Mouse (Mus musculus): ENCODE results near the gene Nup205.
A peak's percentile ranks its signal among the peaks of the same experiment; 100 is the strongest.
"Not testable (repeated sequence)": the region's sequence is repeated elsewhere in the genome, so short reads cannot be mapped to it uniquely, and the experiment has no call there.

Nup205 gene

DNA sequence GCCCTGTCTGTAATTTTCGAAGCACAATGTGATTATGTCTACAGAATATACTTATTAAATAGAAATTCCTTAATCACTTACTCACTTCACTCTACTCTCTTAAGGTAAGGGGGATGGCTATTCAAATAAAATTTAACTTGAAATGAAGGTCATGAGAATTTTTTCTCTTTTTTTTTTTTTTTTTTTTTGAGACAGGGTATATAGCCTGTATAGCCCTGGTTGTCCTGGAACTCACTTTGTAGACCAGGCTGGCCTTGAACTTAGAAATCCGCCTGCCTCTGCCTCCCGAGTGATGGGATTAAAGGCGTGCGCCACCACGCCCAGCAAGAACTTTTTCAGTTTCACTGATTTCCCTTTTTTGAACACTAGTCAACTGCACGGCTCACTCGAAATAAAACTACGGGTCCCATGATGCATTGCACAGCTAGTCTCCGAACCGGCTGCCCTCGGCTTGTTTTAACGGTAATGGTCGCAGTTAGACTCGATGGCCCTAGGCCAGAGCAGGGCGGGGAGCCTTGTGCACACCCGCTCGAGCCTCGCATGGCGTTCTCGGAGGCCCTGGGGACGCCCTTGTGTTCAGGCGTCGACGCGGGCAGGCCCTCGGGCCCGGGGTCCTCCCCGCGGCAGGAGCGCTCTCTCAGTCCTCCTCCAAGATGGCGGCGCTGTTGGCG, at the start of gene Nup205:
Gene Nup205 (plus strand): TSS at position 443 of the 671 bp plus-strand sequence.
- peak; percentile 33 for DNase-seq (ENCODE audit: low spot score)

DNA sequence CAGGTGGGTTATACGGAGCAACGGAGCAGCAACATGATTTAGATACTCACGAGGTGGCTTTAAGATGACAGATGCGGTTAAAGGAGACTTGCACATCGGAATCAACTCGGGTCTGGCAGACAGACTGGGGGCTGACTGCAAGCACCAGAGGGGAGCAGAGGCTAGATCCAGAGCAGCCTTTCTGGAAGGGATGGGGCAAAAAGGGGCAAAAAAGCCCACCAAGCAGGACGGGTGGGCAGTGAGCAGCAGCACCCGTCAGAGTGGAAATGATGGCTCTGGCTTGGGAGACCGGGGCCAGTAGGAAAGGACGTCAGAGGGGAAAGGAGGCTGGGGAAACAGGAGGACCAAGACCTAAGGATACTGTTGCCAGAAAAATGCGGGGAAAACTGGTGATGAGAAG, 44.4 kb upstream of the Nup205 start:
- DNase-seq (ENCODE audit: low spot score) = no peak

DNA sequence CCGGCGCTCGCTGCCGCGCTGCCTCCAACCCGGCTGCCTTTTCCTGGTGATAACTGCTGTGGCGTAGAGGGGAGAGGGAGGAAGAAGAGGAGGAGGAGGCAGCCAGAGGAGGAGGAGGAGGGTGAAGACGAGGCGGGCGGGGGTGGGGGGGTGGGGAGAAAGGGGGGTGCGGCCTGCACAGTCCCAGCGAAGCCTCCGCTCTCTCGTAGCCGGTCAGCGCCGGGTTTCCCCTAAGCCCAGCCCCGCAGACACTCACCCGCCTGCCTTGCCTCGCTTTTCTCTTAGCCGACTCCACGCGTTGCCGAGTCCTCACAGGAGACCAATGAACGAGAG, 44.0 kb upstream of the Nup205 start:
- DNase-seq (ENCODE audit: low spot score) = no peak

DNA sequence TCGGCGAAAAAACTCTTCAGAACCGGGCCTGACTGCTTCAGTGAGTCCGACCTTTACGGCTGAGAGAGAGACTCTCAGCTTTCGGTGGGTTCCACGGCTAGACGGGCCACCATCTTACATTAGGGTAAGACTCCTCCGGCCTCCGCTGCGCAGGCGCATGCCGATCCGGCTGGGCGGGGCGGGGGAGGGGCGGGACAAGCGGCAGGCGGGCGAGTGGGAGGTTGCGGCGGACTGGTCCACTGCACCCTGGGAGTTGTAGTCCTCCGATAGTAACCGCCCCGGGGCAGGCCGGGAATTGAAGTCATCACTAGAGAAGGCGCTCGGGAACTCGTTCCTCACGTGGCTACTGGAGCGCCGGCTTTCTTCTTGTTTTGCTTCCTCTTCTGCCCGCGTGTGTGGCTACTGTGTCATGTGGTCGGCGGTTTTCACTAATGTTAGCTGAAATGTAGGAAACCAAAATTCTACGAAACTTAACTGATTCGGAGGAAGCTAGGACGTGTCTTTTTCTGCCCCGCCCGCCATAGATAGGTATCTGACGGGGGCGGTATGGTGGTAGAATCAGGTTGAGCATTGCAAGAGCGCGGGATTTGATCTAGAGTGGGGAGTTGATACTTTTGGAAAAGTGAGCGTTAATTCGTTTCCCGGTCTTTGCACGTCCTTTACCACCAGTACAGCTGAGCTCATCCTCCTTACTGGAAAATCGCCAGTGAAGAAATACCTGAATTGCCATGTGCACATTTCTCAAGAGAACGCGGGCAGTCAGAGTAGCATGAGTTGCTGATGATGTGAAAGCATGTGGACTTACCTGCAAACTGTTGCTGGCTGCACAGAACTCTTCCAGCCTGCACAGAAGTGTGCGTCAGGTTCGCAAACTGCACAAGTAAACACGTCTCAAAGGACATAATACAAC, 43.4 kb upstream of the Nup205 start, which contains the start of gene Cnot4:
Gene Cnot4 (minus strand): TSS at position 146 of the 910 bp plus-strand sequence.
- DNase-seq (ENCODE audit: low spot score) = peak; percentile 96

DNA sequence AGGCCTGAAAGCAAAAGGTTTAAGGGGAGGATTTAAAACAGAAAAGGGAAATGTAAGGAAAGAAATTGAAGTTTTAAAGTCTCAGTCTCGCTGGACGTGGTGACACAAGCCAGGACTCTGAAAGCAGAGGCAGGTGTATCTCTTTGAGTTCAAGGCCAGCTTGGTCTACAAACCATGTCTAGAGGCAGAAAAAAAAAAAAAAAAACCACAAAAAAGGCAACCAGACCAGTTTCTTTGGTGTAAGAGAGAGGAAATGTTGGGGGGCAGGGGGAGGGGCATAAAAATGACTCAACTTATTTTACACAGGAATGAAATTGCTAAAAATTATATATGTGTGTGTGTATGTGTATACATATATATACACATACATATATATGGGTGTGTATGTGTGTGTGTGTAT, 42.4 kb upstream of the Nup205 start:
- DNase-seq (ENCODE audit: low spot score) = no peak

DNA sequence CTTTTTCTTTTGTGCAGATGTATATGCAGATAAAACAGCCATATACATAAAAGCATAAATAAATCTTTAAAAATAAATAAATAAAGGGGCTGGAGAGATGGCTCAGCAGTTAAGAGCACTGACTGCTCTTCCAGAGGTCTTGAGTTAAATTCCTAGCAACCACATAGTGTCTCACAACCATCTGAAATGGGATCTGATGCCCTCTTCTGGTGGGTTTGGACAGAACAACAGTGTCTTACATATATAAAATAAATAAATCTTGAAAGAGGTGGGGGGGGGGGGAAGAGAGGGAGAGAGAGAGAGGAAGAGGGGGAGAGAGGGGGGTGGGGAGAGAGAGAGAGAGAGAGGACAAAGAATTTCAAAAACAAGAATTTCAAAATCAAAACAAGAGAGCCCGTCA, 36.9 kb upstream of the Nup205 start:
- no peak for DNase-seq (ENCODE audit: low spot score)

DNA sequence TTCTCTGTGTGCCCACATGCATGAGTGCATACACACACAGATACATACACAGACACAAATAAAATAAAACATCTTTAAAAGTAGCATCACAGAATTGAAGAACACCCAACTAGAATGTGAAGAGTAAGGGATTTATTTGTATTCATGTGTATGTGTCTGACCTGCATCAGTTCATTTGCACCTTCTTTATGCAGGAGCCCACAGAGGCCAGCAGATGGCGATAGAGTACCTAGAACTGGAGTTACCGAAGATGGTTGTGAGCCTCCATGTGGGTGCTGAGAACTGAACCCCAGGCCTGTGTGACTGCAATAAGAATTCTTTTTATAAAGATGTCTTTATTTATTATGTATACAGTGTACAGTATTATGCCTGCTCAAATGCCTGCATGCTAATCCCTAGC, 31.7 kb upstream of the Nup205 start:
- DNase-seq (ENCODE audit: low spot score) = no peak

DNA sequence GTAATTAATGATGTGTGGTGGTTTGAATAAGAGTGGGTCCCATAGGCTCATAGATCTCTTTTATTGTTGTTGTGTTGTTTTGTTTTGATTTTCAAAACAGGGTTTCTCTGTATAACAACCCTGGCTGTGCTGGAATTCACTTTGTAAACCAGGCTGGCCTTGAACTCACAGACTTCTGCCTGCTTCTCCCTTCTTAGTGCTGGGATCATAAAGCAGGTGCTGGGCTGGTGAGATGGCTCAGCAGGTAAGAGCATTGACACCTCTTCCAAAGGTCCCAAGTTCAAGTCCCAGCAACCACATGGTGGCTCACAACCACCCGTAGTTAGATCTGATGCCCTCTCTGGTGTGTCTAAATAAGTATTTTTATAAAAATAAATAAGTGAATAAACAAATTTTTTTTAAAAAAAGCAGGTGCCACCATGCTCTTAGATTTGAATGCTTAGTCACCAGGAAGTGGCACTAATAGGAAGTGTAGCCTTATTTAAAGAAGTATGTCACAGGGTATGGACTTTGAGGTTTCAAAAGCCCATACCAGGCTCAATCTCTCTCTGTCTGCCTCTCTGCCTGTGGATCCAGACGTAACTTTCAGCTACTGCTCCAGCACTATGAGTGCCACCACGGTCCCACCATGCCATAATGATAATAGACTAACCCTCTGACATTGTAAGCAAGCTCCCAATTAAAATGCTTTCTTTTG, 29.3 kb upstream of the Nup205 start:
- DNase-seq (ENCODE audit: low spot score) = no peak

DNA sequence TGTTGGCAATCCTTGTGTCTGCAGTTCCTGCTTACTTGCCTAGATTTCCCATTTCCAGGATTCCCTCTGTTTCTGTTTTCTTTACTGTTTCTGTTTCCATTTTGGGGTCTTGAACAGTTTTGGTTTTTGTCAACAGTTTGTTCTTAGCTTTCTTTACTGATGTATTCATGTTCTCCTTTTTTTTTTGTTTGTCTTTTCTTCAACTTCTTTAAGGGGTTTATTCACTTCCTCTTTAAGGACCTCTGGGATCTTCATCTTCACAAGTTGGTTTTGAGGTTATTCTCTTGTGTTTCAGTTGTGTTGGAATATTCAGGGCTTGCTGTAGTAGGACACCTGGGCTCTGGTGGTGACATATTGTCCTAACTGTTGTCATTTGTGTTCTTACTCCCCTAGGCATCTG, 22.7 kb upstream of the Nup205 start:
- DNase-seq (ENCODE audit: low spot score) = no peak

DNA sequence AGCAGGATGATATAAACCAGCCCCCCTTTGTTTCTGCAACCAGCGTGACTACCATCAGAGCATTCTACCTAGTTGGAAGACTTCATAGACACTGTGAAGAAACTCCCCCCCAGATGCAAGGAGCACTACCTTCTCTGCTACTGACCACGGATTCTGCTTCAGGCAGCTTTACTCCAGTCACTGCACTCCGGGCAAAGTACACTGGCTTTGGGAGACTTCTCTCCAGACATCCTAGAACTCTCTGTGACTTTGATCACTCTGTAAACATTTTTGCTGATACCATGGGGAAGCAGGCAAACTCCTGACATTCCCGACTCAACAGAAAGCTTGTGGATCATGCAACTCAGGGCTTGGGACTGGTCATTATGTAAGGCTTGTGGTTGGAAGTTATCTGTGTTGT, 8.0 kb upstream of the Nup205 start:
- no peak for DNase-seq (ENCODE audit: low spot score)

DNA sequence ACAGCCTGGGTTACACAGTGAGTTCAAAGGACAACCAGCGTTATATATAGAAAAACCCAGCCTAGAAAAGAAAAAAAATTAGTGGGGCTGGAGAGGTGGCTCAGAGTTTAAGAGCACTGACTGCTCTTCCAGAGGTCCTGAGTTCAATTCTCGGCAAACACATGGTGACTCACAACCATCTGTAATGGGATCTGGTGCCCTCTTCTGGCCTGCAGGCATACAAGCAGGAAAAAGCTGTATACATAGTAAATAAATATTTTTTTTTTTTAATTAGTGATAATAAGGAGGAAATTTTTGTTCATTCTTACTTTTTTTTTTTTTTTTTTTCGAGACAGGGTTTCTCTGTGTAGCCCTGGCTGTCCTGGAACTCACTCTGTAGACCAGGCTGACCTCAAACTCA, 5.2 kb upstream of the Nup205 start:
- not testable (repeated sequence) for DNase-seq (ENCODE audit: low spot score)

DNA sequence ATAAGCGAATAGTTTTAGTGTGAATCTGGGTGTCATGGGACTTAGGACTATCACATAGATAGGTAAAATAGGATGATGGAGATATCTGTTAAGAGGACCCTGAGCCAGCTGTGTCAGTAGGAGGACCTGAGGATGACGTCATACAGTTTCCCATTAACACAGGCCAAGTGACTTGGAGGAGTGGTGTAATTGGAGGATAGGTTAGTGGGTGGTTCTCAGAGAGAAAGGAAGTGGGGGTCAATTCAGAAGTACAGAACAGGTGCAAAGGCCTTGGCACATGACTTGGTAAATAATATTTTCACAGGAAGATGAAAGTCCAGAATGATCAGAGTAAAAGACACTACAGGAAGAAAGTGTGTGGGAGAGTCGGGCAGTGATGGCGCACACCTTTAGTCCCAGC, 4.0 kb upstream of the Nup205 start:
- no peak for DNase-seq (ENCODE audit: low spot score)

DNA sequence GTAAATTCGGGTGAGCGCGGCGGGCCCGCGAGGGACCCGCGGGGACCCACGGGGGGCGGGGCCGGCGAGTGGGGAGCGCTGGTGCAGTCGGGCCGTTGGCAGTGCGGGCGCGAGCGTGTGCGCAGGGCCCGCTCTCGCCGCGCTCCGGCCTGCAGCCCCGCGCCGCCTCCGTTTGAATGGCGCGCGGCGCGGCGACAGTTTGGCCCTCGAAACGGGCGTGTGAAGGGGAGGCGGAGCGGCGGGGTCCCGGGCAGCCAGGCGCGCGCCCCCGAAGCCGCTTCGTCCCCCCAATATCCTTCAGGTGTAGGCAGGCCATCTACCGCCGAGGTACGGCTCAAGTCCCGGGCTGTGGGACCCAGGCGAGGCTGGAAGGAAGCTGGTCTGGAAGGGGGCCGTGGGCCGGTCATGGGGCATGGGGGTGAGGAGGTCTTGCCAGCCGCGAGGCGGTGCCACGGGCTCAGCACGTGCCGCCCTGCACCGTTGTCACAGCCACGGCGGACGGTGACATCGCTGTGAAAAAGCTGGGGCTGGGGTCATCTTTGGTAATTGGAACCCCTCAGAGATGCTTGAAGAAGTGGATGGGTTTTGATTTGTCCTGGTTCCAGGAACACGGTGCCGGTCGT, 540 bp downstream of the Nup205 start:
- no peak for DNase-seq (ENCODE audit: low spot score)

DNA sequence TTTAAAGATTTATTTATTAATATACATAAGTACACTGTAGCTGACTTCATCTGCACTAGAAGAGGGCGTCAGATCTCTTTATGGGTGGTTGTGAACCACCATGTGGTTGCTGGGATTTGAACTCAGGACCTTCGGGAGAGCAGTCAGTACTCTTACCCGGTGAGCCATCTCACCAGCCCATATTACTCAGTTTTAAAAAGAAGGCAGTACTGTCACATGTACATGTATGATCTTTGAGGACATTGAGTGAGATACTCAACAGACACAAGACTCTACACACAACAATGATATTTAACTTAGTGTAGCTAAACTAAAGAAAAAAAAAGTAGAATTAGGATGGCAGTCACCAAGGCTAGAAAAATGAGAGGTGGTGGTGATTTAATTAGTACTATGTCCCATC, 2.1 kb downstream of the Nup205 start:
- not testable (repeated sequence) for DNase-seq (ENCODE audit: low spot score)

DNA sequence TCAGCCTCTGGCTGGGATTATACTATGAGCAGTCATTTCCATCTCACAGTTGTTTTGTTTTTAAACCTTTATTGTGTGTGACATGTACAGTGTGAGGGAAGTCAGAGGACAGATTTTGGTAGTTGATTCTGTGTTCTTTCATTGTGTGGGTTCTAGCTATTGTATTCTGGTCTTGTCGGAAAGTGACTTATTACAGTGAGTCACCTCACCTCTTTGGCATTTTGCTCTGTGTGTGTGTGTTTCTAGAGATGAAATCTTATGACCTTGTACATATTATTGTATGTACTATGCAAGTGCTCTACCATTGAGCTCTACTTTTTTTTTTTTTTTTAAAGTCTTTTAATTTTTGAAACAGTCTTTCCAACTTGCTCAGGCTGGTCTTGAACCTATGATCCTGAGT, 7.6 kb downstream of the Nup205 start:
- DNase-seq (ENCODE audit: low spot score) = no peak

DNA sequence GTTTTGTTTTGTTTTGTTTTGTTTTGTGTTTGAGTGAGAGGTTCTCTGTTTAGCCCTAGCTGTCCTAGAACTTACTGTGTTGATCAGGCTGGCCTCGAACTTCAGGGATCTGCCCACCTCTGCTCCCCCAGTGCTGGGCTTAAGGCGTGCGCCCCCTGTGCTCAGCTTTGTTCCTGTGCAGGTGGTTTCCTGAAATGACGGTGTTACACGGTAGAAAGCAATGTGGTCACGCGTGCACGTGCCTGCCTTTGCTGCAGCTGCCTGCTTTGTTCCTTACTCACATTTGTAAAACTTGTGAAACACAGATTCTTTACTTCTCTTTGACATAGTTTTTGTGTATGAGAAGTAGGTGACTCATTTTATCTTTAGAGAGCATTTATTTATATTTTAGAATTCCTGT, 14.0 kb downstream of the Nup205 start:
- no peak for DNase-seq (ENCODE audit: low spot score)

DNA sequence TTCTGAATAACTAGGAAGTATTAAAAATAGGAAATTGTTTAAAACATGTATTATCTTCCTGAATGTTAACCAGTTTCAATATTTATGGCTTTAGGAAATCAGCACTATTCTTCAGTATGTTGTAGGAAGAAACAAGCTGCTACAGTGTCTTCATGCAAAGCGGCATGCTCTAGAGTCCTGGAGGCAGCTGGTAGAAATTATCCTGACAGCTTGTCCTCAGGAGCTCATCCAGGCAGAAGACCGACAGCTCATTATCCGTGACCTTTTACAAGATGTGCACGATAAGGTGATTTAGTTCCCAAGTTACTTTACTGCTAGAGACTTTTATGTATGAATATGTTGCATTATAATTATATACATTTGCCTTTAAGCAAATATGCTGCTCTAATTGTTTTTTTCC, 48.5 kb downstream of the Nup205 start:
- no peak for DNase-seq (ENCODE audit: low spot score)

DNA sequence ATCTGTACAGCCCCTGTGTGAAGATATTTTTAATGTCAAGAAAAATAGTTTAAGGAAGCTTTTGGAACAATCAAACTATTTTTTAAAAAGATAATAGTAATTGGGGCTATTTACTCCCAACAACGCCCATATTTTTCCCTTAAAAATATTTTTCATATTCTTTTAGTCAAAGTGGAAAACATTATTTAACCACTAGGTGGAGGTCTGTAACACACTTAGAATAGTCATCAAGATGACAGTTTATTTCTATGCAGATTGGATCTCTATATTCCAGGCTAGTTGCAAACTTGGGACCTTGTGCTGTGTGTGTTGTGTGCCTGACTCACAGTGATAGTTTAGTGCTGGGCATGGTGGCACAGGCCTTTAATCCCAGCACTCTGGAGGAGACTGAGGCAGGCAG, 52.2 kb downstream of the Nup205 start:
- DNase-seq (ENCODE audit: low spot score) = no peak

DNA sequence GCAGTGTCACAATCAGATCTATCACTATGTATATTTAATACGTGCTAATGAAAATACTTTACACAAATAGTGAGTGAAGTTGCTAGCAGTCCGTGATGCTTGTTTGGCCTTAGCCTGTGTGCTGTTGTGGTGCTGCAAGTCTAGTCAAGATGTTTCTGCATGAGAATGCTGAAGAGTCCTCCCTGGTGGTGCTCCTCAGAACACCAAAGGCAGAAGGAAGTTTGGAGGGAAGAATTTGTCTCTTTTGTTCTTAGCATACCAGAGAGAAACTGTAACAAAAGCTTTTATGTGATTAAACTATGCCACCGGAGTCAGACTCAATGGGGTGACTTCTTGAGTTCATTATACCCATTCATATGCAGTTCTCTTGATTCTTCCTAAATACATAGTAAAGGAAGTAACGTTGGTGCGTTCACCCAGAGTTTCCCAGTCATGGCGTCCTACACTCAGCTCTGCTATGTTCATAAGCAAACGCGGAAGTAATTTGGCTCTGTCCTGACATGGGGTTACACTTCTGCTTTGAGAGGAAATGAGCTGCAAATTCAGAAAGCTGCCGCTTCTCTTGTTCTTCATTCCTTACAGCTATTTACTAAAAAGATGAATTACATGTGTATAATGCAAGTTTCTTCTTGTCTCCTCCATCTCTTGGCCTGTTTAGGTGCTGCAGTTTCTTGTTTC, 59.0 kb downstream of the Nup205 start:
- no peak for DNase-seq (ENCODE audit: low spot score)

DNA sequence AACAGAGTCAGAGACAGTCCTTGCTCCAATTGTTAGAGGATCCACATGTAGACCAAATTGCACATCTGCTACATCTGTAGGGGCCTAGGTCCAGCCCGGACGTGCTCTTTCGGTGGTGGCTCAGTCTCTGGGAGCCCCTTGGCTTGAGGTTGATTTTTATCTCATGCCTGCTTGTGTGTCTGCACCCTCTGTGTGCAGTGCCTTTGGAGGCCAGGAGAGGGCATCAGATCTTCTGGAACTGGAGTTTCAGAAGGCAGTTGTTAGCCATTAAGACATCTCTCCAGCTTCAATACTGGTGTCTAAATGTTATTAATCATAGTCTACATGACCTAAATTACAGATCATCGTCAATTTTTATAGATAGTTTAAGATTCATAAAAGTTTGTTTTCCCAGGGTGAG, 66.0 kb downstream of the Nup205 start:
- no peak for DNase-seq (ENCODE audit: low spot score)

DNA sequence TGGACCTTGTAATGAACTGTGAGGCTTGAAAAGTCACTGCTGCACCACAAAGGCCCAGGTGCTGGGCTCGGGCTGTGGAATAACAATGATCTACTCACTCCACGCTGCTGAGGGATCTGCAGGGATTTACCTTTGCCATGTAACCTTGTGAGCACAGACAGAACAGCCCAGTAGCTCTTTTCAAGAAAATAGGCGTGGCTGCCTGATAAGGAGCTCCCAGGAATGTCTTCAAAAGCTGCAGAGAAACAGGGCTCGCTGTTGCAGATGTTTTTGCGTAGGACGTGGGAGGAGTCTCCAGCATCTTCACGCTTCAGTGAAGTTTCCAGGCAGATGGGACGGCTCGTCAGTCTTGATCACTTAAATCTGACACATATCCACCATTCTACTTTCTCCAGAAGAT, 66.8 kb downstream of the Nup205 start:
- no peak for DNase-seq (ENCODE audit: low spot score)

DNA sequence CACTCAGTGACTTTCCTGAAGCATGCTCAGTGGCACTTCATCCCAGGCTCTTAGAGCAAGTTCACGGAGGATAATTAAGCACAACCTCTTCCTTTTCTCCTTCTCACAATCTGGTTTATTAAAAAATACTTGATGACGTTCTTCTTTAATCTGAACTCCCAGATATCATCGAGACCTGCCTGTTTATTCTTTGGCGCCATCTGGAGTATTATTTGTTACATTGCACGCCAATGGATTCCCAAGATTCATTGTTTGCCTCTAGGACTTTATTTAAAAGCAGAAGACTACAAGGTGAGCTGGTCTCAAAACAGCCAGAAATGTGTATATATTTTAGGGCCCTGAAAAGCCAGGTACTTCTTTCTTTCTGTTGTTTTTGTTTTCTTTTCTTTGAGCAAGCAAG, 67.9 kb downstream of the Nup205 start:
- no peak for DNase-seq (ENCODE audit: low spot score)
